Mouse (Mus musculus): ENCODE measurements around the gene Tle3.

DNA sequence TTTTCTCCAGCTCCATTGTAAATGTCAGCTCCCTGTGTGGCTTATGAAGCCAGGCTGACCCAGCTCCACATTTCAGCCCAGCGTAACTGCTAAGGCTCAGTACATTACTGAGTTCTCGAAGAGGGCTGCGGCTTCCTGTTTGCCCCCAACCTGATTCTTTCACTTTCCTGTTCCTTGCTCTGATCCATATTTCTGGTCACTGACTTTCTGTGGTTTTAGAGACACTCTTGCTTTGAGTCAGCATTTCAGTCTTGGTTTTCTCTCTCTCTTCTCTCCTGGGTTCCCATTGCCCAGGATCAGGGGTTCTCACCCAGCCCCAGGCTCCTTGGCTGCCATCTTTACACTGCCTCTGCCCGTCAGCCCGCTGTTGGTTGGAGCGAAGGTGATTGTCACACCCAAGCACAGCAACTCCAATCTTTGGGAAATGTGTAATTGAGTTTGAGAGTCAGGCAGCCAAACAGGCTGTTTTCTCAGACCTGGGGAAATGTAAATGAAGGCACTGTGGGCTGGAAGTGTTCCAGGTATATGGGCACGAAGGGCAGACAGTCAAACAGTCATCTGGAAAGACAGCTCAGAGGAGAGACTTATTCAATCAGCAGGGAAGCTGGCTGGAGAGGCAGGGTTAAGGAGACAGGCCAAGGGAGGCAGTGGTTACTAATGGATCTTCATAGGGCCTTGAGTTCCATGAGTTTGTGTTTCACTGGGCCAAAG lies 39.8 kb upstream of the Tle3 start:
- no peak for TF ChIP-seq ZNF384 (IDR thresholded peaks at IDR 0.05; ENCODE audit: low read depth, low read length)
- no peak for TF ChIP-seq HCFC1 (IDR thresholded peaks at IDR 0.05; ENCODE audit: borderline replicate concordance, insufficient read depth, low read length)
- TF ChIP-seq CHD2 (IDR thresholded peaks at IDR 0.05; ENCODE audit: low read depth, low read length), result no peak

All from ES-E14 (cell line).